Mouse (Mus musculus) erythroblast, embryonic 14.5 days (primary cell): ENCODE data around the gene Tmem59l. TPM values are rescaled to one million over a fixed set of nuclear protein-coding genes. Genes with fewer than 3 reads are reported as not detected.
A peak's percentile ranks its signal among the peaks of the same experiment; 100 is the strongest.

Experiments used
- H3K27me3 ChIP-seq: 2 replicates; pipeline ENCODE4 v1.6.1; 2012; ENCODE audit warnings: inconsistent platforms; ENCODE audit not compliant: control insufficient read depth
- H3K36me3 ChIP-seq: 2 replicates; pipeline ENCODE4 v1.6.1; 2012; ENCODE audit warnings: mild to moderate bottlenecking, inconsistent platforms; ENCODE audit not compliant: control insufficient read depth
- H3K4me1 ChIP-seq: 2 replicates; pipeline ENCODE4 v1.6.1; 2012; ENCODE audit warnings: inconsistent platforms; ENCODE audit not compliant: control insufficient read depth
- H3K4me3 ChIP-seq: replicated peaks from 2 replicates; pipeline ENCODE3; 2012; ENCODE audit warnings: moderate library complexity, mild to moderate bottlenecking, inconsistent platforms
- H3K9me3 ChIP-seq: 2 replicates; pipeline ENCODE4 v1.6.1; 2012; ENCODE audit warnings: low read length, inconsistent platforms, mixed read lengths; ENCODE audit not compliant: control insufficient read depth
- GATA1 ChIP-seq: IDR thresholded peaks from 2 replicates; pipeline ENCODE4 v1.6.1; 2012; ENCODE audit warnings: low read length, inconsistent platforms, mixed read lengths
- TAL1 ChIP-seq: IDR thresholded peaks from 3 replicates; pipeline ENCODE4 v1.6.1; 2012; ENCODE audit warnings: low read length, inconsistent platforms, mixed read lengths
- polyA plus RNA-seq: library from polyadenylated mRNA; stranded (reverse); fragments of >175 nt; gene quantifications from 2 replicates; pipeline ENCODE4 v1.2.3, GENCODE M21; 2012

Gene Tmem59l
- polyA plus RNA-seq, 1 experiment = not detected

GRCm38 (mm10) chr8:70481908-70482307, 5.2 kb downstream of the Tmem59l start:
- Histone ChIP-seq H3K27me3 (peaks cover 91% of the 10 kb centered on the region), H3K9me3 (peaks cover 3% of the 10 kb centered on the region; the same call in 1 of the 2 replicates), H3K4me3 (no peak overlapping the region), H3K36me3 (no peaks in the 10 kb centered on the region), H3K4me1 (peaks cover 20% of the 10 kb centered on the region)
- TF ChIP-seq GATA1 = no peak
- no peak for TF ChIP-seq TAL1

GRCm38 (mm10) chr8:70477269-70477982, 9.7 kb downstream of the Tmem59l start:
- Histone ChIP-seq H3K4me1 (peaks cover 45% of the 10 kb centered on the region), H3K27me3 (peaks cover 47% of the 10 kb centered on the region), H3K4me3 (peak overlapping the region; percentile 73), H3K9me3 (no peaks in the 10 kb centered on the region), H3K36me3 (peaks cover 23% of the 10 kb centered on the region)
- TF ChIP-seq TAL1 = no peak; the same call in 2 of the 3 replicates
- no peak for TF ChIP-seq GATA1

- peak; percentile 24; the same call in 1 of the 2 replicates for TF ChIP-seq GATA1
- TF ChIP-seq TAL1 = no peak
- Histone ChIP-seq H3K4me1 (peaks cover 48% of the 10 kb centered on the region), H3K36me3 (peaks cover 30% of the 10 kb centered on the region), H3K9me3 (no peaks in the 10 kb centered on the region), H3K4me3 (peak within 1 kb of the TSS; percentile 73), H3K27me3 (peaks cover 38% of the 10 kb centered on the region)
Observed at GRCm38 (mm10) chr8:70476333-70477268, 10.6 kb downstream of the Tmem59l start, which contains the start of gene Klhl26. TSS of gene Klhl26 (minus strand) at chr8:70476968.

GRCm38 (mm10) chr8:70471856-70472255, 15.3 kb downstream of the Tmem59l start:
- Histone ChIP-seq H3K36me3 (peaks cover 71% of the 10 kb centered on the region), H3K4me1 (peaks cover 57% of the 10 kb centered on the region)

GRCm38 (mm10) chr8:70469938-70470337, 17.2 kb downstream of the Tmem59l start:
- no peaks in the 10 kb centered on the region for H3K9me3 ChIP-seq
- H3K4me1 ChIP-seq = peaks cover 43% of the 10 kb centered on the region
- peaks cover 80% of the 10 kb centered on the region for H3K36me3 ChIP-seq
- TF ChIP-seq TAL1 = no peak
- no peak for TF ChIP-seq GATA1
- no peak overlapping the region for H3K4me3 ChIP-seq
- H3K27me3 ChIP-seq = no peaks in the 10 kb centered on the region

More at GRCm38 (mm10) chr8:70471856-70472255, 15.3 kb downstream of the Tmem59l start:
- no peaks in the 10 kb centered on the region for H3K27me3 ChIP-seq
- no peak overlapping the region for H3K4me3 ChIP-seq
- TF ChIP-seq GATA1 (no peak), TAL1 (no peak)
- no peaks in the 10 kb centered on the region for H3K9me3 ChIP-seq

GRCm38 (mm10) chr8:70469295-70469916, 17.8 kb downstream of the Tmem59l start:
- peaks cover 78% of the 10 kb centered on the region for H3K36me3 ChIP-seq
- no peak overlapping the region for H3K4me3 ChIP-seq
- H3K27me3 ChIP-seq = no peaks in the 10 kb centered on the region
- H3K9me3 ChIP-seq = no peaks in the 10 kb centered on the region
- H3K4me1 ChIP-seq = peaks cover 42% of the 10 kb centered on the region
- TF ChIP-seq GATA1 = no peak
- no peak for TF ChIP-seq TAL1

- peaks cover 39% of the 10 kb centered on the region for H3K4me1 ChIP-seq
- no peaks in the 10 kb centered on the region for H3K27me3 ChIP-seq
- TF ChIP-seq TAL1 = no peak
- TF ChIP-seq GATA1 = no peak
- H3K9me3 ChIP-seq = no peaks in the 10 kb centered on the region
- no peak overlapping the region for H3K4me3 ChIP-seq
- peaks cover 74% of the 10 kb centered on the region for H3K36me3 ChIP-seq
Observed at GRCm38 (mm10) chr8:70468733-70469132, 18.4 kb downstream of the Tmem59l start.

GRCm38 (mm10) chr8:70467907-70468306, 19.3 kb downstream of the Tmem59l start:
- Histone ChIP-seq H3K9me3 (no peaks in the 10 kb centered on the region), H3K4me3 (no peak overlapping the region), H3K36me3 (peaks cover 72% of the 10 kb centered on the region), H3K4me1 (peaks cover 37% of the 10 kb centered on the region), H3K27me3 (no peaks in the 10 kb centered on the region)
- TF ChIP-seq TAL1 (no peak), GATA1 (no peak)

GRCm38 (mm10) chr8:70467229-70467725, 19.9 kb downstream of the Tmem59l start:
- Histone ChIP-seq H3K4me3 (no peak overlapping the region), H3K27me3 (no peaks in the 10 kb centered on the region), H3K36me3 (peaks cover 67% of the 10 kb centered on the region), H3K9me3 (no peaks in the 10 kb centered on the region), H3K4me1 (peaks cover 37% of the 10 kb centered on the region)
- TF ChIP-seq TAL1 (no peak), GATA1 (no peak)
